Mouse (Mus musculus) left cerebral cortex, adult 8-10 months (tissue): ENCODE measurements around the gene Qrich1. TPM values are rescaled to one million over a fixed set of nuclear protein-coding genes. Genes with fewer than 3 reads are reported as not detected.

ENCODE experiments used
- DNase-seq, 2 experiments: peaks; one replicate each; pipeline ENCODE4 v3.0.0; 2022; ENCODE audit warnings: low spot score in 2 of 2
- total RNA-seq, 4 experiments: library from RNA; stranded (reverse); gene quantifications; 2 replicates each; pipeline ENCODE4 v1.2.4; 2022

Qrich1 gene
- total RNA-seq, 4 experiments from 2014 or later = 140 to 158 (median 155) TPM

GRCm38 (mm10) chr9:108563671-108564070 is 47.1 kb downstream of the Qrich1 start:
- DNase-seq = no peak

- DNase-seq = no peak
Observed at GRCm38 (mm10) chr9:108564131-108564530, 47.5 kb downstream of the Qrich1 start.

- no peak for DNase-seq
Observed at GRCm38 (mm10) chr9:108565881-108566814, 49.5 kb downstream of the Qrich1 start.

GRCm38 (mm10) chr9:108566815-108567776 is 50.5 kb downstream of the Qrich1 start, which contains the start of gene Ndufaf3:
Gene Ndufaf3, minus strand, starts transcription at chr9:108567434.
- peak; percentile 94 to 97 for DNase-seq

DNA sequence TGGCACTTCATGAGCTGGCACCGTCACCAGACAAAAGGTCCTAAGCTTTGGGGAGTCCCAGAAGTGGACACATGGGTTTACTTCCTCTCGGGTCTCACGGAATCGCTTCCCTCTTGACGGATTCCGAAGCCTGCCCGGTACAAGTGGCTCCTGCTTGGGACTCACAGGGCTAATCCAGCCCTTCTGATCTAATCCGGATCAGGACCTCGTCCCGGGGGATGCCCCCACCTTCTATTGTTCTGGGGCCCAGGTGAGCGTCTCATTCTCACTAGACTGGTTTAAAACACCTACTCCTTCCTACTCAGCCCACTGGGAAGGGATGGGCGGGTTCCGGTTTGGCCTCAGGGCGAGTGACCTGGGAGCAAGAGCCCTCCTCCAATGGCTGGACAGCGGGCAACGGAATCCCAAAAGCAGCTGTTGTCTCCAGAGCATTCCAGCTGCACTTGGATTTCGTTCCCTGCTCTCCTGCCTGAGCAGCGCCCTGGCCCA is 51.4 kb downstream of the Qrich1 start:
- DNase-seq = no peak

DNA sequence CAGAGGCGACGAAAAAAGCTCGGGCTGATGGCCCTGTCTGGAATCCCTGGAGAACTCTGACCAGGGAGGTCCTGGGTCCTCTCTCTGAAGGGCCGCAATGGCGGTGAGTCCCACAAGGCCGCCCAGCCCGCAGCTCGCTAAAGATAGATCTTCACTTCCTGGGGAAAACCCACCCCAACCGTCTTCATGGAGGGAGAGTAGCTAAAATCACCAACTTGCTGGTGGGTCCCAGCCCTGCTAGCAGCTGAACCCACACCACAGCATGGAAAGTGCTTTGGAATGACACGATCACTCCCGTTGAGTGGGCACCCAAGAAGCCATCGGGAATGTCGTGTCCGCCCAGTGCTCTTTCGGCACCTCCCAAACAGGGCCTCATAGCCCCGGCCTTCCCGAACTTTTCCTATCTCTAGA is 51.9 kb downstream of the Qrich1 start:
- no peak for DNase-seq

- peak; percentile 67 to 96 for DNase-seq
Observed at GRCm38 (mm10) chr9:108569381-108570206, 53.0 kb downstream of the Qrich1 start, which contains the start of gene Dalrd3. Gene Dalrd3, plus strand, starts transcription at chr9:108569886.

GRCm38 (mm10) chr9:108570207-108570896 is 53.7 kb downstream of the Qrich1 start:
- peak; percentile 65 to 66 for DNase-seq

GRCm38 (mm10) chr9:108571401-108571973 is 54.9 kb downstream of the Qrich1 start:
- no peak for DNase-seq

GRCm38 (mm10) chr9:108572321-108572720 is 55.7 kb downstream of the Qrich1 start:
- DNase-seq = peak in 1 of 2 experiments; percentile 5

GRCm38 (mm10) chr9:108573774-108574690 is 57.4 kb downstream of the Qrich1 start:
- no peak for DNase-seq

DNA sequence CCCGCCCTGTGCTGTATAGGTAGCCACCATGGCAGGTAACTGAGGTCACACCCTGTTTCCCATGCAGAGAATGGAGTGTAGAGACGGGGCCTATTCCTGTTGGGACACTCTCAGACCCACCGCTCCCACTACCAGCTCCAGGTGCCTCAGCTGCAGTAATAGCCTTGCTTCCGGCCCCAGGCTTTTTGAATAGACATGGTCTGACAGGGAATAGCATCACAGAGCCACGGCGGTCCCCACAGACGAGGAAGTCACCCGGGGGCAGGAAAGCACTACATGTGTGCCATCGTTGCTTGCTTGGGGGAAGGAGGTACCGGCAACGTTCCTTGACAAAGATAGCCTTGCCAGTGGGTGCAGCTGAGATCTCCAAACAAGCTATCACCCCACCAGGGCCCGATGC is 58.3 kb downstream of the Qrich1 start:
- DNase-seq = no peak

GRCm38 (mm10) chr9:108575321-108576297 is 59.0 kb downstream of the Qrich1 start:
- DNase-seq = no peak

GRCm38 (mm10) chr9:108577025-108577424 is 60.4 kb downstream of the Qrich1 start:
- no peak for DNase-seq

- no peak for DNase-seq
Observed at GRCm38 (mm10) chr9:108577934-108578544, 61.4 kb downstream of the Qrich1 start.

DNA sequence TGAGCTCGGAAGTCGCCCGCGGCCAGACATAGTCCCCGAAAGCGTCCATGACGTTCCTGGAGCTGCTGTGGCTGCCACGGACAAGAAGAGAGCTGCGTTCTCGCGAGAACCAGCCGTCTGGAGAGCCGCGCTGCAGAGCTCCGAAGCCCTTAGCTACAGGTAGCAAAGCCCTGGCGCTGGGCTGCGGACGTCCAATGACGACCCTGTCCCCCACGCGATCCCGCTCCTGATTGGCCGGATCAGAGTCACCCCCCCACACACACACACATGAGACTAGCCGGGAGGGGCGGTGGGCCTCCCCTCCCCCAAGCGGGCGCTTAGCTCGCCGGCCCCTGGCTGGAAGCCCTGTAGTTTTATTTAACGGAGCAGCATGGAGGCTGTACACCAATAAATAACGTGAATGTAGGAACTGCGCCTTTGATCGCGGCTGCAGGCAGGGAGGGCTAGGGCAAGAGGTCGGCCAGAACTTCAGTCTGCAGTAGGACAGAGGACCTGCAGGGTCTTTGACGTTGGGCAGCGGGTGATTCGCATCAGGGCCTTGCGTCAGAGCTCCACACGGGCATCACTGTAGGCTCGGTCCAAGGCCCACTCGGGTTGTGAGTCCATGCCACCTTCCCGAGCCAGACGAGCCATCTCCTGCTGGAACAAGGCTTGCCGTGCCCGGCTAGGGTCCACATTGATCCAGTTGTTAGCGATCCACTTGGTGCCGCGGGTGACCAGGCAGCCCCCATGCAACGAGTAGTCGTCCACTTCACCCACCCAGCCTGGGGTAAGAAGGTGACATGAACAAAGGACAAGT is 62.1 kb downstream of the Qrich1 start, which contains the start of gene Wdr6:
Gene Wdr6 (minus strand): TSS at position 195 of the 799 bp plus-strand sequence.
- peak; percentile 62 to 95 for DNase-seq
